Mouse (Mus musculus) midbrain, embryonic 14.5 days (tissue): ENCODE results near the gene Stag3. TPM values are rescaled to one million over a fixed set of nuclear protein-coding genes. Genes with fewer than 3 reads are reported as not detected.

Experiments used
- ATAC-seq: fragments of 200-750 bp; cut with Nextera tagmentation; 2 replicates; pipeline ENCODE4 v1.8.0; 2017; ENCODE audit warnings: moderate number of reproducible peaks, moderate library complexity; ENCODE audit not compliant: low FRiP score, low TSS enrichment
- DNase-seq: peaks from one replicate; pipeline ENCODE4 v3.0.0-alpha.2; 2015
- H3K27ac ChIP-seq: fragments of 300-500 bp; sonication (generic); replicated peaks from 2 replicates; pipeline ENCODE4 v1.5.1; 2014; ENCODE audit warnings: mild to moderate bottlenecking, low read depth, low read length, moderate library complexity
- H3K27me3 ChIP-seq: fragments of 300-500 bp; sonication (generic); 2 replicates; pipeline ENCODE4 v1.6.1; 2014; ENCODE audit warnings: low read length, control low read depth, mixed read lengths; ENCODE audit not compliant: control insufficient read depth, insufficient read depth
- H3K36me3 ChIP-seq: fragments of 300-500 bp; sonication (generic); 2 replicates; pipeline ENCODE4 v1.6.1; 2014; ENCODE audit warnings: low read length, control low read depth; ENCODE audit not compliant: control insufficient read depth, insufficient read depth
- H3K4me1 ChIP-seq: fragments of 300-500 bp; sonication (generic); 2 replicates; pipeline ENCODE4 v1.6.1; 2014; ENCODE audit warnings: mild to moderate bottlenecking, antibody characterized with exemption, low read length, control low read depth; ENCODE audit not compliant: control insufficient read depth, insufficient read depth
- H3K4me2 ChIP-seq: fragments of 300-500 bp; sonication (generic); 2 replicates; pipeline ENCODE4 v1.6.1; 2014; ENCODE audit warnings: mild to moderate bottlenecking, low read length, moderate library complexity
- H3K4me3 ChIP-seq: fragments of 300-500 bp; sonication (generic); replicated peaks from 2 replicates; pipeline ENCODE4 v1.5.1; 2014; ENCODE audit warnings: low read depth, low read length
- H3K9ac ChIP-seq: fragments of 300-500 bp; sonication (generic); replicated peaks from 2 replicates; pipeline ENCODE4 v1.6.1; 2014; ENCODE audit warnings: mild to moderate bottlenecking, low read length, moderate library complexity
- H3K9me3 ChIP-seq: fragments of 300-500 bp; sonication (generic); 2 replicates; pipeline ENCODE4 v1.6.1; 2016; ENCODE audit warnings: low read length, control low read depth, mixed read lengths; ENCODE audit not compliant: control insufficient read depth
- WGBS: fragments of 180-500 bp; shearing (Covaris S2); extraction: QIAGEN DNeasy Blood & Tissue Kit; methylation state at CpG from one replicate; pipeline ENCODE4 v1.1.7; 2014; 5-methylcytosine and 5-hydroxymethylcytosine counted together
- polyA plus RNA-seq: library from polyadenylated mRNA; unstranded; fragments of >200 nt; fragmentation: Nextera tagmentation; extraction: Ambion mirVana; gene quantifications from 2 replicates; pipeline ENCODE4 v1.2.1, GENCODE M21; 2014

Gene Stag3
- polyA plus RNA-seq = 4.4 and 9.3 TPM in 2 replicates

DNA sequence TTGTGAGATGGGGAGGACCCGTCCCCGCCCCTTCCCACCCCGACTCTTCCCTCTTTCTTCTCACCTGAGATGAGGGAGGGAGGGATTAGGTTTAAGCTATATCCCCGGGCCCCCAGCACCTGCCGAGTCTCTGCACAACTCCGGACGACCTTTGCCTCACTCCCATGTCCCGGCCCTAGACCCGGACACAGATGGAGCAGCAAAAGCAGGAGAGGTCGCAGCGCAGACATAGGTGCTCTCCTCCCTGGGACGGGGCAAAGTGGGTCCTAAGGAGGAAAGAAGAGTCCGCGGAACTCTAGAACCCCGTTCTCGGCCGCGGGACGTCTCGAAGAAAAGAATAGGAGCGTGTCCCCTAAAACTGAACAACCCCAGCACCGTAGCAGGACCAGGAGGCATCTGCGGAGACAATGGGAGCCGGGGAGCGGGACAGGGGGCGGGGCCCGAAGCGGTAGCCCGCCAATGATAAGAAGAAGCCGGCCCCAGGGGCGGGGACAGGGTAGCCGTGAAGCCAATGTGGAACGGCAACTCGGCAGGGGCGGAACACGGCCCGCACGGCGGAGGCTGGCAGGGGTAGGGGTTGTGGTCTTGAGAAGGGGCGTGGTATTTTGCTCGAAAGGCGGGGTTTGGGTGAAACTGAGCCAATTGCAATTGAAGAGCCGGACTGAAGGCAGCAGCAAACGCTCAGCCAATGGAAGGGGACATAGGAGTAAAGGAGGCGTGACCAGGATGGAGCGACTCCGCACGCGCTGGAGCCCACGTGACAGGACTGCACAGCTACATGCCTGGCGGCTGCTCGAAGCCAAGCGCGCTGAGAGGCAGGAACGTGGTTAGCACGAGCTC, at the start of gene Stag3, which contains the start of the genes Gm43720 and Gpc2:
Gene Stag3, plus strand, starts transcription at position 656 of the 840 bp plus-strand sequence.
Gene Gm43720, minus strand, starts transcription at position 374 of the 840 bp plus-strand sequence.
Gene Gpc2, minus strand, starts transcription at position 421 of the 840 bp plus-strand sequence.
- Histone ChIP-seq H3K27me3 (no peaks in the 10 kb centered on the region), H3K4me3 (peak within 1 kb of the TSS; percentile 72), H3K9ac (peak within 1 kb of the TSS; percentile 84), H3K27ac (peak within 1 kb of the TSS; percentile 80), H3K36me3 (peaks cover 30% of the 10 kb centered on the region), H3K9me3 (peaks cover 6% of the 10 kb centered on the region; the same call in 1 of the 2 replicates), H3K4me2 (peak within 1 kb of the TSS; percentile 79), H3K4me1 (peaks cover 43% of the 10 kb centered on the region)
- ATAC-seq = peak; percentile 99
- WGBS = under 1% methylated on average over 56 of the region's 56 CpGs
- peak; percentile 99 for DNase-seq

DNA sequence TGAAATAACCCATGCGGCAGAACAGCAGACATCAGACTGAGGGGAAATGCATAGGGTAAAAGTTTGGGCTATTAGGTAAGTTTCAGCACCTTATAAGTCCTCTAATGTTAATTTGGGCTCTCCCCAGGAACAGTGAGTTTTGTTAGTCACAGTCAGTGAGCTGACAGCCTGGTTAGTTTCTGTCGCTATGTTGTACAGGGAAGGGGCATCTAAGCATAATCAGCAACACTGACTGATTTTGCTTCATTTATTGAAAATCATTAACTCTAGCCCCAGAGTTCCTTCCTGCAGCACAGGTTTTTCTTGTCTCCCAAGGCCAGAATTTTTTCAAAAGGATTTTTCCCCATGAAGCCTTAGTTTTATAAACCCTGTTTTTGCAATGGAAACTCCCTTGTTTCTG, 46.3 kb upstream of the Stag3 start:
- Histone ChIP-seq H3K9ac (no peak overlapping the region), H3K4me3 (no peak overlapping the region), H3K36me3 (no peaks in the 10 kb centered on the region), H3K4me2 (no peak overlapping the region), H3K27ac (no peak overlapping the region), H3K9me3 (no peaks in the 10 kb centered on the region), H3K27me3 (no peaks in the 10 kb centered on the region), H3K4me1 (no peaks in the 10 kb centered on the region)
- no peak for DNase-seq
- ATAC-seq = no peak
- WGBS = 88% methylated on average over 2 of the region's 2 CpGs

- Histone ChIP-seq H3K36me3 (no peaks in the 10 kb centered on the region), H3K27me3 (no peaks in the 10 kb centered on the region), H3K9ac (no peak overlapping the region), H3K9me3 (no peaks in the 10 kb centered on the region), H3K4me3 (no peak overlapping the region), H3K4me2 (no peak overlapping the region), H3K4me1 (no peaks in the 10 kb centered on the region), H3K27ac (no peak overlapping the region)
- no peak for ATAC-seq
- no peak for DNase-seq
Observed at GRCm38 (mm10) chr5:138234224-138234623, 45.8 kb upstream of the Stag3 start.

GRCm38 (mm10) chr5:138241511-138241910, 38.5 kb upstream of the Stag3 start:
- 31% methylated on average over 2 of the region's 2 CpGs for WGBS
- DNase-seq (no peak), ATAC-seq (no peak)
- no peak overlapping the region for H3K9ac ChIP-seq
- no peaks in the 10 kb centered on the region for H3K9me3 ChIP-seq
- H3K27ac ChIP-seq = no peak overlapping the region
- no peaks in the 10 kb centered on the region for H3K4me1 ChIP-seq
- H3K36me3 ChIP-seq = no peaks in the 10 kb centered on the region
- no peaks in the 10 kb centered on the region for H3K27me3 ChIP-seq
- no peak overlapping the region for H3K4me2 ChIP-seq
- no peak overlapping the region for H3K4me3 ChIP-seq

- 85% methylated on average over 12 of the region's 12 CpGs for WGBS
Observed at GRCm38 (mm10) chr5:138251144-138251543, 28.9 kb upstream of the Stag3 start.

DNA sequence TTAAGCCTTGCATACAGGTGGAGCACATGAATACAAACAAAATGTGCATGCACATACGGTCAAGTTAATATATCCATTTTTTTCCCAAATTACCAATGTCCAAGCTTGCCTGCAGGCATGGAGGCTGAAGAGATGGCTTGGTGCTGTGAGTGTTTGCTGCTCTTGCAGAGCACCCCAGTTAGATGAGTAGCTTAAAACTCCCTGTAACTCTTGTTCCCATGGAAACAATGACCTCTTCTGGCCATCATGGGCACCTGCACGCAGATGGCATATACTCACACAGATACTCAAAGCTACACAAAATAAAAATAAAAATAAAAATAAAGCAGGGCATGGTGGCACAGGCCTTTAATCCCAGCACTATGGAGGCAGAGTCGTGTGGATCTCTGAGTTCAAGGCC, 27.0 kb upstream of the Stag3 start:
- no peak overlapping the region for H3K9ac ChIP-seq
- H3K4me2 ChIP-seq = no peak overlapping the region
- no peaks in the 10 kb centered on the region for H3K27me3 ChIP-seq
- no peak overlapping the region for H3K4me3 ChIP-seq
- DNase-seq (no peak), ATAC-seq (no peak)
- no peaks in the 10 kb centered on the region for H3K9me3 ChIP-seq
- WGBS = 89% methylated on average over 3 of the region's 3 CpGs
- H3K27ac ChIP-seq = no peak overlapping the region
- peaks cover 7% of the 10 kb centered on the region; the same call in 1 of the 2 replicates for H3K36me3 ChIP-seq
- peaks cover 12% of the 10 kb centered on the region; the same call in 1 of the 2 replicates for H3K4me1 ChIP-seq

More at GRCm38 (mm10) chr5:138251144-138251543, 28.9 kb upstream of the Stag3 start:
- Histone ChIP-seq H3K4me2 (no peak overlapping the region), H3K9me3 (no peaks in the 10 kb centered on the region), H3K4me3 (no peak overlapping the region), H3K27ac (no peak overlapping the region), H3K27me3 (no peaks in the 10 kb centered on the region), H3K4me1 (peaks cover 8% of the 10 kb centered on the region; the same call in 1 of the 2 replicates), H3K9ac (no peak overlapping the region), H3K36me3 (no peaks in the 10 kb centered on the region)
- no peak for ATAC-seq
- no peak for DNase-seq

- ATAC-seq (peak; percentile 99), DNase-seq (peak; percentile 97)
- Histone ChIP-seq H3K4me2 (peak within 1 kb of the TSS; percentile 86), H3K4me1 (peaks cover 12% of the 10 kb centered on the region; the same call in 1 of the 2 replicates), H3K36me3 (peaks cover 31% of the 10 kb centered on the region), H3K9ac (peak within 1 kb of the TSS; percentile 72), H3K27me3 (no peaks in the 10 kb centered on the region), H3K27ac (peak within 1 kb of the TSS; percentile 87), H3K4me3 (peak within 1 kb of the TSS; percentile 64), H3K9me3 (no peaks in the 10 kb centered on the region)
- WGBS = under 1% methylated on average over 38 of the region's 38 CpGs
Observed at GRCm38 (mm10) chr5:138255353-138256093, 24.5 kb upstream of the Stag3 start, which contains the start of gene Lamtor4. TSS of gene Lamtor4 (plus strand) at chr5:138255482.

DNA sequence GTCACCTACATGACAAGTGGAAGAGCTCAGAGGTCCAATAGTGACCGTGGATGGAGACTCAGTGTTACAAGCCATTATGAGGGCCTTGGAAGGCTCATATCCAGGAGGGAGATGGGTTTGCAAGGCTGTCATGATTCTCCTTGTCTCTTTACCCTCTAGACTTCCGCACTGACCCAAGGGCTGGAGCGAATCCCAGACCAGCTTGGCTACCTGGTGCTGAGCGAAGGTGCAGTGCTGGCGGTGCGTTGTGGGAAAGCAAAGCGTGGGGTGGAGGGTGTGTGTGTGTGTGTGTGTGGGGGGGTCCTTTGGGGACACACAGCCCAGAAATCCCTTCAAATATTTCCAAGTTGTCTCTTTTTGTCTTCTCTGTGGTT, 24.0 kb upstream of the Stag3 start:
- Histone ChIP-seq H3K4me1 (peaks cover 12% of the 10 kb centered on the region; the same call in 1 of the 2 replicates), H3K36me3 (peaks cover 37% of the 10 kb centered on the region), H3K27ac (peak overlapping the region; percentile 87), H3K9me3 (no peaks in the 10 kb centered on the region), H3K27me3 (no peaks in the 10 kb centered on the region), H3K9ac (peak overlapping the region; percentile 72), H3K4me3 (peak overlapping the region; percentile 64), H3K4me2 (peak overlapping the region; percentile 86)
- WGBS = 13% methylated on average over 7 of the region's 7 CpGs
- ATAC-seq (no peak), DNase-seq (no peak)
